Mouse (Mus musculus) MEL (cell line): ENCODE measurements around the gene Cdkn2d. TPM values are rescaled to one million over a fixed set of nuclear protein-coding genes. Genes with fewer than 3 reads are reported as not detected.

ENCODE experiments used
- DNase-seq: peaks from one replicate; pipeline ENCODE4 v3.0.0; 2011; ENCODE audit warnings: low read depth, low spot score
- H3K27ac ChIP-seq: 2 replicates; pipeline ENCODE4 v1.5.1; 2012; ENCODE audit warnings: low read depth, mild to moderate bottlenecking, control low read depth, low read length, moderate library complexity; ENCODE audit not compliant: control insufficient read depth
- H3K27me3 ChIP-seq, 2 experiments: fragments of 150-350 bp in 1 of 2; sonication (generic) in 1 of 2; 2 replicates each; pipeline ENCODE4 v1.6.1; 2012; ENCODE audit warnings: low read length in 2 of 2, mild to moderate bottlenecking in 2 of 2, improper control_type of control experiment in 1 of 2, moderate library complexity in 1 of 2; ENCODE audit not compliant: insufficient read depth in 2 of 2, control insufficient read depth in 1 of 2
- H3K36me3 ChIP-seq, 2 experiments: 2 replicates each; pipeline ENCODE4 v1.6.1; 2012 to 2014; ENCODE audit warnings: low read length in 2 of 2, improper control_type of control experiment in 1 of 2, inconsistent platforms in 1 of 2, mild to moderate bottlenecking in 1 of 2; ENCODE audit not compliant: insufficient read depth in 2 of 2, control insufficient read depth in 1 of 2
- H3K4me1 ChIP-seq, 2 experiments: fragments of 150-350 bp in 1 of 2; sonication (generic) in 1 of 2; 2 replicates each; pipeline ENCODE4 v1.6.1; 2012; ENCODE audit warnings: low read length in 2 of 2, improper control_type of control experiment in 1 of 2, mild to moderate bottlenecking in 1 of 2; ENCODE audit not compliant: insufficient read depth in 2 of 2, control insufficient read depth in 1 of 2
- H3K4me3 ChIP-seq, 2 experiments: fragments of 150-350 bp in 1 of 2; sonication (generic) in 1 of 2; 2 replicates each; pipeline ENCODE4 v1.5.1; 2012; ENCODE audit warnings: low read depth in 2 of 2, low read length in 2 of 2, mild to moderate bottlenecking in 2 of 2, moderate library complexity in 2 of 2, control low read depth in 1 of 2, improper control_type of control experiment in 1 of 2; ENCODE audit not compliant: control insufficient read depth in 1 of 2, insufficient read depth in 1 of 2
- H3K79me2 ChIP-seq: 2 replicates; pipeline ENCODE4 v1.6.1; 2012; ENCODE audit warnings: mild to moderate bottlenecking, low read length, moderate library complexity; ENCODE audit not compliant: control insufficient read depth, poor library complexity, insufficient read depth
- H3K9ac ChIP-seq: 2 replicates; pipeline ENCODE4 v1.6.1; 2012; ENCODE audit warnings: low read depth, mild to moderate bottlenecking, control low read depth, low read length, moderate library complexity; ENCODE audit not compliant: control insufficient read depth, poor library complexity, severe bottlenecking
- H3K9me3 ChIP-seq: fragments of 150-350 bp; sonication (generic); replicated peaks from 2 replicates; pipeline ENCODE4 v1.6.1; 2012; ENCODE audit warnings: mild to moderate bottlenecking, low read length, improper control_type of control experiment, moderate library complexity; ENCODE audit not compliant: insufficient read depth
- CHD1 ChIP-seq: IDR thresholded peaks from 2 replicates; pipeline ENCODE4 v1.6.1; 2012; ENCODE audit warnings: low read depth, mild to moderate bottlenecking, inconsistent platforms, low read length, improper control_type of control experiment
- ELF1 ChIP-seq: IDR thresholded peaks from 2 replicates; pipeline ENCODE4 v1.6.1; 2014; ENCODE audit warnings: low read depth, mild to moderate bottlenecking, inconsistent platforms, low read length, improper control_type of control experiment, moderate library complexity
- GATA1 ChIP-seq: IDR thresholded peaks from 2 replicates; pipeline ENCODE4 v1.6.1; 2011; ENCODE audit warnings: low read depth, low read length, improper control_type of control experiment
- HCFC1 ChIP-seq: IDR thresholded peaks from 2 replicates; pipeline ENCODE4 v1.6.1; 2012; ENCODE audit warnings: low read depth, mild to moderate bottlenecking, inconsistent platforms, low read length, improper control_type of control experiment, moderate library complexity
- JUND ChIP-seq: IDR thresholded peaks from 2 replicates; pipeline ENCODE4 v1.6.1; 2011; ENCODE audit warnings: low read depth, mild to moderate bottlenecking, improper control_type of control experiment, low read length
- MAFK ChIP-seq: IDR thresholded peaks from 2 replicates; pipeline ENCODE4 v1.6.1; 2011; ENCODE audit warnings: low read depth, mild to moderate bottlenecking, low read length, improper control_type of control experiment, borderline replicate concordance
- MEF2A ChIP-seq: IDR thresholded peaks from 2 replicates; pipeline ENCODE4 v1.6.1; 2014; ENCODE audit warnings: low read depth, mild to moderate bottlenecking, inconsistent platforms, low read length, improper control_type of control experiment; ENCODE audit not compliant: poor library complexity, insufficient replicate concordance, severe bottlenecking; ENCODE audit errors: extremely low read depth
- MYB ChIP-seq: IDR thresholded peaks from 2 replicates; pipeline ENCODE4 v1.6.1; 2011; ENCODE audit warnings: mild to moderate bottlenecking, low read depth, low read length, improper control_type of control experiment
- POLR2A ChIP-seq, 2 experiments: IDR thresholded peaks; 2 replicates each; pipeline ENCODE4 v1.6.1; 2011 to 2012; ENCODE audit warnings: low read length in 2 of 2, mild to moderate bottlenecking in 2 of 2, control low read depth in 1 of 2, improper control_type of control experiment in 1 of 2, low read depth in 1 of 2, moderate library complexity in 1 of 2; ENCODE audit not compliant: control insufficient read depth in 1 of 2, insufficient read depth in 1 of 2, poor library complexity in 1 of 2
- POLR2AphosphoS2 ChIP-seq: IDR thresholded peaks from 2 replicates; pipeline ENCODE4 v1.6.1; 2011; ENCODE audit warnings: low read length, improper control_type of control experiment
- POLR2AphosphoS5 ChIP-seq: IDR thresholded peaks from 2 replicates; pipeline ENCODE4 v1.6.1; 2012; ENCODE audit warnings: low read depth, borderline replicate concordance, mild to moderate bottlenecking, inconsistent platforms, low read length, moderate library complexity, mixed read lengths
- RAD21 ChIP-seq: IDR thresholded peaks from 2 replicates; pipeline ENCODE4 v1.6.1; 2011; ENCODE audit warnings: mild to moderate bottlenecking, low read depth, low read length, improper control_type of control experiment
- SMC3 ChIP-seq: IDR thresholded peaks from 2 replicates; pipeline ENCODE4 v1.6.1; 2011; ENCODE audit warnings: low read depth, low read length, improper control_type of control experiment
- TAL1 ChIP-seq: IDR thresholded peaks from 2 replicates; pipeline ENCODE4 v1.6.1; 2012; ENCODE audit warnings: mild to moderate bottlenecking, inconsistent platforms, low read length, moderate library complexity, mixed read lengths
- USF1 ChIP-seq: IDR thresholded peaks from 2 replicates; pipeline ENCODE4 v1.6.1; 2014; ENCODE audit warnings: low read depth, mild to moderate bottlenecking, inconsistent platforms, low read length, improper control_type of control experiment, moderate library complexity
- ZMIZ1 ChIP-seq: IDR thresholded peaks from 2 replicates; pipeline ENCODE4 v1.6.1; 2012; ENCODE audit warnings: low read depth, mild to moderate bottlenecking, inconsistent platforms, low read length, improper control_type of control experiment, moderate library complexity
- ZNF384 ChIP-seq: IDR thresholded peaks from 2 replicates; pipeline ENCODE4 v1.6.1; 2012; ENCODE audit warnings: low read depth, mild to moderate bottlenecking, inconsistent platforms, low read length, improper control_type of control experiment
- polyA plus RNA-seq, 2 experiments: library from polyadenylated mRNA; stranded (reverse) in 1 of 2; unstranded in 1 of 2; fragments of >175 nt in 1 of 2; fragments of >200 nt in 1 of 2; gene quantifications; 2 replicates each; pipeline versions ENCODE4 v1.2.1 to v1.2.4; 2012; ENCODE audit warnings: low replicate concordance in 2 of 2, low read depth in 1 of 2; ENCODE audit not compliant: insufficient read length in 2 of 2, insufficient read depth in 1 of 2, missing spikeins in 1 of 2
- total RNA-seq: library from RNA; depleted of rRNA; stranded (reverse); fragments of 300-350 nt; gene quantifications from 2 replicates; pipeline ENCODE4 v1.2.3, GENCODE M21; 2012

Gene Cdkn2d
- total and polyA plus RNA-seq, 3 experiments, result 40.1 to 67.9 TPM; not detected in 1

DNA sequence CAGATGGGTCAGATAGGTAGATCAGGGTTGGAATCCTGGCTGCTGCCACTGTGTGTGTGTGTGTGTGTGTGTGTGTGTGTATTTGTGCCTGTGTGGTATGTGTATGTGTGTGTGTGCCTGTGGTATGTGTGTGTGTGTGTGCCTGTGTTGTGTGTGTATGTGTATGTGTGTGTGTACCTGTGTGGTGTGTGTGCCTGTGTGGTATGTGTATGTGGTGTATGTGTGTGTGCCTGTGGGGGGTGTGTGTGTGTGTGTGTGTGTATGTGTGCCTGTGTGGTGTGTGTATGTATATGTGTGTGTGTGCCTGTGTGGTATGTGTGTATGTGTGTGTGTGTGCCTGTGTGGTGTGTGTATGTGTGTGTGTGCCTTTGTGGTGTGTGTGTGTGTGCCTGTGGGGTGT is 36.5 kb downstream of the Cdkn2d start:
- H3K9me3 ChIP-seq, result no peaks in the 10 kb centered on the region
- peaks cover 12 to 22% of the 10 kb centered on the region in 2 experiments for H3K4me1 ChIP-seq
- peaks cover 0 to 7% of the 10 kb centered on the region in 2 experiments; a peak in 2 of 4 replicates for H3K36me3 ChIP-seq
- H3K4me3 ChIP-seq, result no peak overlapping the region
- no peak overlapping the region for H3K9ac ChIP-seq
- DNase-seq, result no peak
- H3K27me3 ChIP-seq, result no peaks in the 10 kb centered on the region
- no peaks in the 10 kb centered on the region for H3K79me2 ChIP-seq
- H3K27ac ChIP-seq, result no peak overlapping the region
- TF ChIP-seq CHD1 (no peak), TAL1 (0 out of 2 replicates have a peak, but pooled peaks have one; percentile 10), POLR2AphosphoS5 (peak; percentile 94; the same call in 1 of the 2 replicates)

- TF ChIP-seq MEF2A (no peak), ZMIZ1 (no peak), MAFK (no peak), POLR2AphosphoS2 (no peak), POLR2A (IDR thresholded peaks at IDR 0.05; ENCODE audit: control insufficient read depth in 1 of 2, insufficient read depth in 1 of 2, low read depth in 1 of 2, low read length in 2 of 2, poor library complexity in 1 of 2) (no peak), CHD1 (no peak), RAD21 (no peak), USF1 (no peak), HCFC1 (no peak), ELF1 (no peak), POLR2AphosphoS5 (no peak), GATA1 (no peak), SMC3 (no peak), MYB (no peak), JUND (no peak), ZNF384 (no peak), TAL1 (no peak)
- H3K4me3 ChIP-seq, result no peak overlapping the region
- H3K27ac ChIP-seq, result no peak overlapping the region
- no peaks in the 10 kb centered on the region for H3K79me2 ChIP-seq
- no peak overlapping the region for H3K9ac ChIP-seq
- H3K36me3 ChIP-seq, result peaks cover 0 to 7% of the 10 kb centered on the region in 2 experiments; a peak in 2 of 4 replicates
- peaks cover 12 to 17% of the 10 kb centered on the region in 2 experiments for H3K4me1 ChIP-seq
- H3K27me3 ChIP-seq, result no peaks in the 10 kb centered on the region; a peak in 1 of 4 replicates
- H3K9me3 ChIP-seq, result no peaks in the 10 kb centered on the region
- no peak for DNase-seq
These were observed 40.0 kb downstream of the Cdkn2d start for GRCm38 (mm10) chr9:21251116-21251735.
